Mouse (Mus musculus) heart, embryonic 13.5 days (tissue): ENCODE results near the gene Stk38l. TPM values are rescaled to one million over a fixed set of nuclear protein-coding genes. Genes with fewer than 3 reads are reported as not detected.

Source experiments
- ATAC-seq: fragments of 200-750 bp; cut with Nextera tagmentation; 2 replicates; pipeline ENCODE4 v1.8.0; 2017; ENCODE audit warnings: moderate TSS enrichment; ENCODE audit not compliant: insufficient number of reproducible peaks, low FRiP score, low TSS enrichment; ENCODE audit errors: extremely low read depth
- H3K27ac ChIP-seq: fragments of 300-500 bp; sonication (generic); replicated peaks from 2 replicates; pipeline ENCODE4 v1.5.1; 2015; ENCODE audit warnings: moderate library complexity, mild to moderate bottlenecking, inconsistent platforms
- H3K27me3 ChIP-seq: fragments of 300-500 bp; sonication (generic); replicated peaks from 2 replicates; pipeline ENCODE4 v1.6.1; 2015; ENCODE audit warnings: mild to moderate bottlenecking, inconsistent platforms
- H3K36me3 ChIP-seq: fragments of 300-500 bp; sonication (generic); 2 replicates; pipeline ENCODE4 v1.6.1; 2015; ENCODE audit warnings: mild to moderate bottlenecking, inconsistent platforms
- H3K4me1 ChIP-seq: fragments of 300-500 bp; sonication (generic); 2 replicates; pipeline ENCODE4 v1.6.1; 2015; ENCODE audit warnings: inconsistent platforms
- H3K4me2 ChIP-seq: fragments of 300-500 bp; sonication (generic); 2 replicates; pipeline ENCODE4 v1.6.1; 2015; ENCODE audit warnings: inconsistent platforms, mild to moderate bottlenecking, moderate library complexity
- H3K4me3 ChIP-seq: fragments of 300-500 bp; sonication (generic); 2 replicates; pipeline ENCODE4 v1.5.1; 2015; ENCODE audit warnings: moderate library complexity, mild to moderate bottlenecking, inconsistent platforms
- H3K9ac ChIP-seq: fragments of 300-500 bp; sonication (generic); 2 replicates; pipeline ENCODE4 v1.6.1; 2015; ENCODE audit warnings: inconsistent platforms, mild to moderate bottlenecking, moderate library complexity
- H3K9me3 ChIP-seq: fragments of 300-500 bp; sonication (generic); 2 replicates; pipeline ENCODE4 v1.6.1; 2016; ENCODE audit warnings: inconsistent platforms
- WGBS: fragments of 180-500 bp; shearing (Covaris S2); methylation state at CpG from one replicate; pipeline ENCODE4 v1.1.7; 2015; ENCODE audit warnings: mixed read lengths; 5-methylcytosine and 5-hydroxymethylcytosine counted together
- polyA plus RNA-seq: library from polyadenylated mRNA; unstranded; fragments of >200 nt; fragmentation: Nextera tagmentation; extraction: Ambion mirVana; gene quantifications from 2 replicates; pipeline ENCODE4 v1.2.1, GENCODE M21; 2015

The Stk38l gene
- polyA plus RNA-seq = 37.9 and 41.4 TPM in 2 replicates

GRCm38 (mm10) chr6:146724581-146725383, at the start of gene Stk38l:
Gene Stk38l, plus strand, starts transcription at chr6:146724995.
- no peaks in the 10 kb centered on the region for H3K9me3 ChIP-seq
- peak within 1 kb of the TSS; percentile 96 for H3K9ac ChIP-seq
- peak; percentile 99 for ATAC-seq
- no peaks in the 10 kb centered on the region for H3K27me3 ChIP-seq
- H3K27ac ChIP-seq = peak within 1 kb of the TSS; percentile 94
- WGBS = 1% methylated on average over 87 of the region's 87 CpGs
- peak within 1 kb of the TSS; percentile 77 for H3K4me2 ChIP-seq
- H3K4me3 ChIP-seq = peak within 1 kb of the TSS; percentile 85
- peaks cover 7% of the 10 kb centered on the region for H3K36me3 ChIP-seq
- H3K4me1 ChIP-seq = peaks cover 36% of the 10 kb centered on the region

GRCm38 (mm10) chr6:146676904-146677303, 47.9 kb upstream of the Stk38l start:
- no peak for ATAC-seq
- Histone ChIP-seq H3K4me1 (peaks cover 70% of the 10 kb centered on the region), H3K27me3 (no peaks in the 10 kb centered on the region), H3K27ac (peak overlapping the region; percentile 91), H3K36me3 (no peaks in the 10 kb centered on the region), H3K9ac (0 out of 2 replicates have a peak overlapping the region, but pooled peaks have one; percentile 11), H3K9me3 (peaks cover 10% of the 10 kb centered on the region), H3K4me2 (no peak overlapping the region), H3K4me3 (no peak overlapping the region)
- 31% methylated on average over 10 of the region's 10 CpGs for WGBS

GRCm38 (mm10) chr6:146678136-146679070, 46.4 kb upstream of the Stk38l start:
- H3K4me1 ChIP-seq = peaks cover 64% of the 10 kb centered on the region
- H3K36me3 ChIP-seq = no peaks in the 10 kb centered on the region
- H3K4me3 ChIP-seq = no peak overlapping the region
- H3K27me3 ChIP-seq = no peaks in the 10 kb centered on the region
- peak overlapping the region; percentile 91 for H3K27ac ChIP-seq
- peak overlapping the region; percentile 33 for H3K4me2 ChIP-seq
- H3K9me3 ChIP-seq = peaks cover 10% of the 10 kb centered on the region
- peak overlapping the region; percentile 71 for H3K9ac ChIP-seq
- ATAC-seq = no peak
- WGBS = 19% methylated on average over 10 of the region's 10 CpGs

GRCm38 (mm10) chr6:146683881-146684280, 40.9 kb upstream of the Stk38l start:
- peaks cover 12% of the 10 kb centered on the region for H3K9me3 ChIP-seq
- H3K27me3 ChIP-seq = no peaks in the 10 kb centered on the region
- 71% methylated on average over 4 of the region's 4 CpGs for WGBS
- H3K4me2 ChIP-seq = no peak overlapping the region
- H3K4me3 ChIP-seq = no peak overlapping the region
- peaks cover 51% of the 10 kb centered on the region for H3K4me1 ChIP-seq
- H3K9ac ChIP-seq = peak overlapping the region; percentile 58
- H3K36me3 ChIP-seq = no peaks in the 10 kb centered on the region
- no peak for ATAC-seq
- peak overlapping the region; percentile 98 for H3K27ac ChIP-seq

- Histone ChIP-seq H3K4me2 (peak overlapping the region; percentile 45), H3K27ac (peak overlapping the region; percentile 98), H3K27me3 (no peaks in the 10 kb centered on the region), H3K9me3 (peaks cover 9% of the 10 kb centered on the region), H3K4me3 (no peak overlapping the region), H3K9ac (0 out of 2 replicates have a peak overlapping the region, but pooled peaks have one; percentile 6), H3K4me1 (peaks cover 46% of the 10 kb centered on the region), H3K36me3 (no peaks in the 10 kb centered on the region)
- ATAC-seq = peak; percentile 79; the same call in 1 of the 2 replicates
- 18% methylated on average over 17 of the region's 17 CpGs for WGBS
Observed at GRCm38 (mm10) chr6:146685781-146686308, 39.0 kb upstream of the Stk38l start.

- H3K4me2 ChIP-seq = peak overlapping the region; percentile 45
Observed at GRCm38 (mm10) chr6:146686463-146687196, 38.2 kb upstream of the Stk38l start.

GRCm38 (mm10) chr6:146688010-146688409, 36.8 kb upstream of the Stk38l start:
- no peak for ATAC-seq
- Histone ChIP-seq H3K9ac (no peak overlapping the region), H3K36me3 (no peaks in the 10 kb centered on the region), H3K4me1 (peaks cover 41% of the 10 kb centered on the region), H3K9me3 (peaks cover 9% of the 10 kb centered on the region), H3K4me3 (no peak overlapping the region), H3K4me2 (no peak overlapping the region), H3K27ac (peak overlapping the region; percentile 98), H3K27me3 (no peaks in the 10 kb centered on the region)
- WGBS = 82% methylated on average over 7 of the region's 7 CpGs

More at GRCm38 (mm10) chr6:146686463-146687196, 38.2 kb upstream of the Stk38l start:
- WGBS = 45% methylated on average over 5 of the region's 5 CpGs
- no peaks in the 10 kb centered on the region for H3K27me3 ChIP-seq
- H3K4me1 ChIP-seq = peaks cover 46% of the 10 kb centered on the region
- ATAC-seq = peak; percentile 31; the same call in 1 of the 2 replicates
- peaks cover 9% of the 10 kb centered on the region for H3K9me3 ChIP-seq
- peak overlapping the region; percentile 71 for H3K9ac ChIP-seq
- no peak overlapping the region for H3K4me3 ChIP-seq
- peak overlapping the region; percentile 98 for H3K27ac ChIP-seq
- H3K36me3 ChIP-seq = no peaks in the 10 kb centered on the region

GRCm38 (mm10) chr6:146688861-146689260, 35.9 kb upstream of the Stk38l start:
- H3K9ac ChIP-seq = no peak overlapping the region
- 84% methylated on average over 5 of the region's 5 CpGs for WGBS
- ATAC-seq = no peak

GRCm38 (mm10) chr6:146697767-146698166, 27.0 kb upstream of the Stk38l start:
- H3K36me3 ChIP-seq = no peaks in the 10 kb centered on the region
- H3K4me2 ChIP-seq = no peak overlapping the region
- peaks cover 13% of the 10 kb centered on the region for H3K9me3 ChIP-seq
- 71% methylated on average over 5 of the region's 5 CpGs for WGBS
- H3K4me1 ChIP-seq = peaks cover 5% of the 10 kb centered on the region
- no peak overlapping the region for H3K4me3 ChIP-seq
- no peak overlapping the region for H3K9ac ChIP-seq
- ATAC-seq = no peak
- H3K27ac ChIP-seq = no peak overlapping the region
- no peaks in the 10 kb centered on the region for H3K27me3 ChIP-seq

More at GRCm38 (mm10) chr6:146688861-146689260, 35.9 kb upstream of the Stk38l start:
- H3K9me3 ChIP-seq = peaks cover 9% of the 10 kb centered on the region
- no peak overlapping the region for H3K27ac ChIP-seq
- no peaks in the 10 kb centered on the region for H3K27me3 ChIP-seq
- H3K4me2 ChIP-seq = no peak overlapping the region
- peaks cover 33% of the 10 kb centered on the region for H3K4me1 ChIP-seq
- no peaks in the 10 kb centered on the region for H3K36me3 ChIP-seq
- H3K4me3 ChIP-seq = no peak overlapping the region

GRCm38 (mm10) chr6:146698376-146698775, 26.4 kb upstream of the Stk38l start:
- Histone ChIP-seq H3K4me1 (peaks cover 5% of the 10 kb centered on the region), H3K4me2 (no peak overlapping the region), H3K27ac (no peak overlapping the region), H3K27me3 (no peaks in the 10 kb centered on the region), H3K36me3 (no peaks in the 10 kb centered on the region), H3K4me3 (no peak overlapping the region), H3K9ac (no peak overlapping the region), H3K9me3 (peaks cover 13% of the 10 kb centered on the region)
- ATAC-seq = no peak
- 85% methylated on average over 4 of the region's 4 CpGs for WGBS
